Mouse (Mus musculus) large intestine, adult 2 months (tissue): ENCODE measurements at regions not wholly inside any gene's neighbourhood (a gene's known extent, or its start where the extent isn't known, plus 50 kb on each side); places are given as distances from the start of the nearest gene placed in this dataset.

Experiments used
- DNase-seq: peaks from one replicate; pipeline ENCODE4 v3.0.0-alpha.2; 2012; ENCODE audit warnings: low read depth, low spot score
- WGBS: fragments of 180-500 bp; shearing (Covaris S2); methylation state at CpG from one replicate; pipeline ENCODE4 v1.1.7; 2018; 5-methylcytosine and 5-hydroxymethylcytosine counted together

DNA sequence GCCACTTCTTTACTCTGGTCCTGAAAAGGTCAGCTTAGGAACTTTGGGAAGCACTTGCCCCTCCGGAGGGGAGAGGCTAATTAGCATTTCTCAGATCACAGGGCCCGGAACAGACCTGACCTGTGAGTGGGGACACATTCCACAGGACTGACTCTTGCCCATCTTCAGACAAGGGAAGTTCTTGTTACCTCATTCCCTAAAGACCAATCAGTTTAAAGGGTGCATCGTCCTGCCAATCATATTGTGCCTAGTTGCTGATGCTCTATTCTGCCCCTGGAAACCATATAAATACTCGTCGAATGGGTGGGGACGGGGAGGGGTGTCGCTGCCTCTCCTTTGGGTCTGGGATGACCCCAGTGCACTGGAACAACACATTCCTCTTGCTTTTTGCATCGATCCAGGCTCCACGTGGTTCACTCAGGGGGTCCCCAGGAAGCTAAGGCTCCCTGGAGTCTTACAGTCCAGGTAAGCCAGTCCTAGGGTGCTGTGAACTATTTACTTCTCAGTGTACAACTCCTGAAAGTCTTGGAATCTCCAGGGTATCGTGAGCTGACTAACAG, 219.9 kb upstream of the Amigo2 start:
- WGBS: 79% methylated on average over 10 of the region's 10 CpGs
- DNase-seq: no peak

GRCm38 (mm10) chr15:97466110-97466509, 219.0 kb upstream of the Amigo2 start:
- no peak for DNase-seq
- WGBS: 64% methylated on average over 3 of the region's 3 CpGs

GRCm38 (mm10) chr15:97465366-97465765, 218.3 kb upstream of the Amigo2 start:
- DNase-seq: no peak
- 64% methylated on average over 8 of the region's 8 CpGs for WGBS

DNA sequence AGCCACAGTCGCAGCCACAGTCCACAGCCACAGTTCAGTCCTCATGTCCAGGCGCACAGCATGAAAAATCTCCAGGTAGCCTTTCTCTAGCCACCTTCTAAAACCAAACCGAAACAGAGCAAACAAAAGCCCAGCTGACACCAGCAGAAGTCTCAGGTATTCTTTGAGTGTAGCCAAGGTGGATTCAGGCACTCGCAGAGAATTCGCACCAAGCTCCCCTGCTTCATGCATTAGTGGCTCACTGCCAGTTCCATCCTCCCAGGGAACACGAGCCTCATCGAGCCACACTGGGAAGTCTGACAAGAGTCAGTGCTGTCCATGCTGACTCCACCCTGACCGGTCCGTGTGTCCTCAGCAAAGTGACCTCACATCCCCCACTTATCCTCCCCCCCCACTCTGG, 217.7 kb upstream of the Amigo2 start:
- DNase-seq: no peak

GRCm38 (mm10) chr15:97462587-97462986, 215.5 kb upstream of the Amigo2 start:
- DNase-seq: no peak
- 51% methylated on average over 2 of the region's 2 CpGs for WGBS

More for the DNA sequence above, 217.7 kb upstream of the Amigo2 start:
- 71% methylated on average over 9 of the region's 9 CpGs for WGBS

- WGBS: 76% methylated on average over 7 of the region's 7 CpGs
These were observed 214.9 kb upstream of the Amigo2 start for GRCm38 (mm10) chr15:97462006-97462405.

GRCm38 (mm10) chr15:97461060-97461459, 214.0 kb upstream of the Amigo2 start:
- 84% methylated on average over 7 of the region's 7 CpGs for WGBS
- DNase-seq: no peak

More at GRCm38 (mm10) chr15:97462006-97462405, 214.9 kb upstream of the Amigo2 start:
- DNase-seq: no peak

GRCm38 (mm10) chr15:97460360-97460719, 213.3 kb upstream of the Amigo2 start:
- no peak for DNase-seq
- 69% methylated on average over 7 of the region's 7 CpGs for WGBS

- WGBS: 85% methylated on average over 19 of the region's 19 CpGs
- DNase-seq: no peak
These were observed 212.7 kb upstream of the Amigo2 start for GRCm38 (mm10) chr15:97459606-97460359.

GRCm38 (mm10) chr15:97458748-97459221, 211.7 kb upstream of the Amigo2 start:
- DNase-seq: no peak
- 58% methylated on average over 11 of the region's 11 CpGs for WGBS

DNA sequence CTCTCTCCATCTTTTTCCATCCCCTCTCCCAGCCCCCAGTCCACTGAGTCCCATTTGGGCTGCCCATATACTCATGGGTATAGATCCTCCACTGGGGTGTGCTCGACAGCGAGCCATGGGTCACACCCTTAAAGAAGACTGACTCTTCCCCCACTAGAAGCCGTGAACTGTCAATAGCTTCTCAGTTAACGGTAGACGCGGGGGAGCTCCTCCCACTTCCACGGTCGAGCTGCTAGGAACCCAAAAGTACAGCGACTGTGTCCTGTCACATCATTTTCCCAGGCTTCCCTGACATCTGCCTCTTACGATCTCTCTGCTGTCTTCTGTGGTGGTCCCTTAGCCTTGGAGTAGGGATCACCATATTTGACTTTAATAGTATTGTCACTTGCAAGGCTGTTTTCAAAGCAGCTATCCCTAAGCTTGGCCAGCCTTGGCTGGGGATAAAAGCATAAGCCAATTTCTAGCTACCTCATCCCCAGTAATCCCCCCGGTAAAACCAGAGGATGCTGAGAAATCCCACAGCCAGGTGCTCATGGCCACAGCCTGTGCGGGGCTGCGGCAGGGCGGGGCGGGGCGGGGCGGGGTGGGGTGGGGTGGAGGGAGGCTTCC, 211.2 kb upstream of the Amigo2 start:
- 29% methylated on average over 17 of the region's 17 CpGs for WGBS
- DNase-seq: no peak

- no peak for DNase-seq
- 83% methylated on average over 8 of the region's 8 CpGs for WGBS
These were observed 210.4 kb upstream of the Amigo2 start for GRCm38 (mm10) chr15:97457468-97457867.

DNA sequence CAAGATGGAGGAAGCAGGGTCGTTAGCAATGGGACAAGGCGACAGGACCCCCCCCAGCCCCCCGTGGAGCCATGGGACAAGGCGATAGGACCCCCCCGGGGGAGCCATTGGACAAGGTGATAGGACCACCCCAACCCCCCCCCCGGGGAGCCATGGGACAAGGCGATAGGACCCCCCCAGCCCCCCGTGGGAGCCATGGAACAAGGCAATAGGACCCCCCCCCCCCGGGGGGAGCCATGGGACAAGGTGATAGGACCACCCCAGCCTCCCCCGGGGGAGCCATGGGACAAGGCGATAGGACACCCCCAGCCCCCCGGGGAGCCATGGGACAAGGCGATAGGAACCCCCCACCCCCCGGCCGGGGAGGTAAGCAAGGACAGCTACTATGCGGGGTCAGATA, 209.9 kb upstream of the Amigo2 start:
- DNase-seq: no peak
- 91% methylated on average over 15 of the region's 16 CpGs for WGBS

DNA sequence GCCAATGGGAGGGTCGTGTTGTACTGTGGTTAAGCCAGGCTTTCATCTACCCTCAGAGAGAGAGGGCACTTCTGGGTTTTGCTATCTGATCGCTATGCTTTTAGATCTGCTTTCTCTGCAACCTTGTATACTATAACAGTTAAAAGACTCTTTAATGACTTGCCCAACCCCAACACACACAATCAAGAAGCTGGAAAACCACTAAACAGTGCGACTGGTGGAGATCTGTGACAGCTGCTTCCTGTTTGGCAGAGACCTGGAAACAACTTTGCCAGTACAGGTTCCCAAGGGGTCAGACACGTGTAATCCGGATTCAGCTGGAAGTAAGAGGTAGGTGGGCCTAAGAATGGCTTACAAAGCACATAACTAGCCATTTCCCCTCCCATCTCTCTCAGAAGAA, 208.6 kb upstream of the Amigo2 start:
- 41% methylated on average over 5 of the region's 5 CpGs for WGBS
- DNase-seq: no peak

DNA sequence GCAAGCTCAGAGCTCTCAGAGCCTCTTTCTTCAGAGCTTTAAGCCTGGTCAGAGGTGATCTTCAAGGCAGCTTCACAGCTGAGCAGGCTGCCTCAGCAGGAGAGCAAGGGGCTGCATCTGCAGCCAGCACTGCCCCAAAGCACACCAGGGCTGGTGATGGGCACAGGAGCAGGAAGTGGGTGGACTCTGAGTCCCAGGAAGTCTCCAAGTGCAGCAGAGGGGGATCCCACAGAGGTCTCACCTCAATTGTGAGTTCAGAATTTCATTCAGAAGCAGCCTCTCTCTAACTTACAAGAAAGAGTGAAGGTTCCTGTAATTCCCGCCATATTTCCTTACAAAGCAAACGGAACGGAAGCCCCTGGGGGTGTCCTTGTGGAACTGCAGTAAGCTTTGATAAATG, 202.6 kb upstream of the Amigo2 start:
- DNase-seq: no peak
- 74% methylated on average over 3 of the region's 3 CpGs for WGBS

GRCm38 (mm10) chr15:97449001-97449400, 201.9 kb upstream of the Amigo2 start:
- WGBS: 73% methylated on average over 6 of the region's 6 CpGs

DNA sequence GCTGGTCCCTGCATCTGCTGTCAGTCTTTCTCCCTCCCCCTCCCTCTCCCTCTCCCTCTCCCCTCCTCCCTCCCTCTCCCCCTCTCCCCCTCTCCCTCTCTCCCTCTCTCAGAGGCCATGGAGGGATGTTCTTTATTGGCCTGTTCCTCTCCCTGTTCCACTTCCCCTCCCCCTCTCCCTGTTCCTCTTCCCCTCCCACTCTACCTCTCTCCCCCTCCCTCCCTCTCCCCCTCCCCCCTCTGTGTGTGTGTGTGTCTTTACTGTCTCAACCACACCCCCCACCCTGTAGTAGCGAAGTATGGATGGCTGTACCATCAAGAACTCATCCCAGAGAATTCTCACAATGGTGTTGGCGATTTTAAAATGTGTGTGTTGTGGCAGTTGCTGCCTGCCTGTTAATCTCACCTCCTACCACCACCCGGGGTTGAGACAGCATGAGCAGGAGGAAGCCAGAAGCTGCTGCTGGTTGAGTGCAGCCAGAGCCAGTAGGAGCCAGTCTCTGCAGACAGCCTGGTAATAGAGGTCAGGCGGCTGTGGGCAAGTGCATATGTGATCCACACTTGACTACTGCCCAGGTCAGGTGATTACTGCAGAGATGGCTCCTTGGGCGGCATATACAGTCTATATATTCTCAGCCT, 201.3 kb upstream of the Amigo2 start:
- WGBS: 58% methylated on average over 5 of the region's 5 CpGs
- no peak for DNase-seq

More at GRCm38 (mm10) chr15:97449001-97449400, 201.9 kb upstream of the Amigo2 start:
- no peak for DNase-seq

GRCm38 (mm10) chr15:97446181-97446580, 199.1 kb upstream of the Amigo2 start:
- no peak for DNase-seq
- 82% methylated on average over 9 of the region's 9 CpGs for WGBS

DNA sequence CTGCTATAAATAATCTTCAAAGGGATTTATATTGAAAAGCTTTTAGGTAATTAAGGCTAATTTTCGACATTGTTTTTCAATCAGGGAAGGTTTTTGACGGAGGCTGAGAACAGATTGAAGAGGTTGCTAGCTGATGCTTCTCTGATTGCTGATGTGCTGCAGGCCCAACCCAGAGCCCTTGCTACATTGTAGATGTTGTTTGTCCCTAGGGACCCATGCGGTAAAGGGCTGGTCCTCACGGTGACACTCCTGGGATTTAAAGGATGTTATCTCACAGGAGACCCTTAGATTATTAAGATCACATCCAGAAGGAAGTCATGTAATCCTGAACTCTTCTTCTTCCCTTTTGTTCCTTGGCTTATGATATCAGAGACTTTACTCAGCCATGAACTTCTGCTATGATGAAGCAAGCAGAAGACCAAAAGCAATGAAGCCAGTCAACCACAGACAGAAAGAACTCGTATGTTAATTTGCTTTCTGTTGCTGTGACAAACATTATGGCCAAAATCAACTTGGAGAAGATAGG, 191.2 kb upstream of the Amigo2 start:
- no peak for DNase-seq
- 88% methylated on average over 5 of the region's 5 CpGs for WGBS
